Mouse (Mus musculus) olfactory bulb, adult 2 months (tissue): Measurements from ENCODE around the gene Sim2.

Experiments
- CTCF ChIP-seq: fragments of 200-500 bp; IDR thresholded peaks from 2 replicates; pipeline ENCODE4 v1.5.1; 2012; ENCODE audit warnings: low read depth, mild to moderate bottlenecking, low read length, moderate library complexity; ENCODE audit not compliant: insufficient read depth
- POLR2A ChIP-seq: fragments of 200-500 bp; IDR thresholded peaks from 2 replicates; pipeline ENCODE4 v1.6.1; 2012; ENCODE audit warnings: mild to moderate bottlenecking, low read depth, low read length, moderate library complexity; ENCODE audit not compliant: insufficient read depth

GRCm38 (mm10) chr16:94043797-94044196 is 40.9 kb upstream of the Sim2 start:
- TF ChIP-seq CTCF (no peak), POLR2A (no peak)
